Mouse (Mus musculus) bone marrow macrophage, adult 2 months (primary cell): ENCODE results near the gene Fam120b.

ENCODE experiments used
- CTCF ChIP-seq: IDR thresholded peaks from 2 replicates; pipeline ENCODE4 v1.5.1; 2012; ENCODE audit warnings: low read depth, mild to moderate bottlenecking, low read length, moderate library complexity
- POLR2A ChIP-seq: IDR thresholded peaks from 2 replicates; pipeline ENCODE4 v1.6.1; 2012; ENCODE audit warnings: mild to moderate bottlenecking, low read depth, low read length, borderline replicate concordance

DNA sequence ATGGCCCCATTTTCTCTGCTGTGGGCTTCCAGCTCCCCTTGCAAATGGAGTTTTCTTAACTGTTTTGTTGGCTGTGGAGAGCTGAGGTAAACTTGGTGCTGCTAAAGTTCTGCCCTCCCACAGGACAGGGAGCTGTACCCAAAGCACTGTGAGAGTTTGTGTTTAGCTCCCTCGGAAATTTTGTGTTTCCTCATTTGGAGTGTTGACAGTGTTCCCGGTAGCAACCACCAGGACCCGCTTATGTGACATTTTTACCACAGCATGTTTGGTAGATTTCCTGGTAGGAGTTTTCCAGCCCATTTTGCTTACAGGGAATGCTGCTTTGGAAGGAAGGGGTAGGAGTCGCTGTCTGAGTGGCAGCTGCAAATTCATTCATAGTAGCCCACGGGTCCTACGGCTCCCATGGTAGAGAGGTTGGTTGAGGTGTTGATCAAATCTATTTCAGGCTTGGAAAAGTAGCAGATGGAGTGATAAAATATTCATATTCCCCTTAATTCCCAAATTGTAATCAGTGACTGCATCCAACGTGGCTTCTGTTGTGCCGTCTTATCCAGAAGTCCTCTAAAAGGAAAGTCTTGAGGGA lies 24.1 kb downstream of the Fam120b start:
- TF ChIP-seq POLR2A (no peak), CTCF (no peak)
